Mouse (Mus musculus): Measurements from ENCODE around the gene Cux2.

GRCm38 (mm10) chr5:121834991-121835747, 214.7 kb downstream of the Cux2 start:
- TF ChIP-seq GATA1 (IDR thresholded peaks at IDR 0.05; ENCODE audit: borderline replicate concordance, low read length) = peak; percentile 54; the same call in 1 of the 3 replicates
- TF ChIP-seq FLI1 (IDR thresholded peaks at IDR 0.05; ENCODE audit: low read length) = no peak
